Mouse (Mus musculus) adrenal gland, postnatal 36 days (tissue): ENCODE results near the gene Klc1. TPM values are rescaled to one million over a fixed set of nuclear protein-coding genes. Genes with fewer than 3 reads are reported as not detected.
A peak's percentile ranks its signal among the peaks of the same experiment; 100 is the strongest.

ENCODE experiments used
- DNase-seq, 2 experiments: peaks; one replicate each; pipeline ENCODE4 v3.0.0; 2021; ENCODE audit warnings: mixed read lengths in 1 of 2
- total RNA-seq, 2 experiments: library from RNA; stranded (reverse); gene quantifications; 2 replicates each; pipeline ENCODE4 v1.2.3; 2021

The Klc1 gene
- total RNA-seq, 2 experiments from 2014 or later: 94.0 to 130 TPM

DNA sequence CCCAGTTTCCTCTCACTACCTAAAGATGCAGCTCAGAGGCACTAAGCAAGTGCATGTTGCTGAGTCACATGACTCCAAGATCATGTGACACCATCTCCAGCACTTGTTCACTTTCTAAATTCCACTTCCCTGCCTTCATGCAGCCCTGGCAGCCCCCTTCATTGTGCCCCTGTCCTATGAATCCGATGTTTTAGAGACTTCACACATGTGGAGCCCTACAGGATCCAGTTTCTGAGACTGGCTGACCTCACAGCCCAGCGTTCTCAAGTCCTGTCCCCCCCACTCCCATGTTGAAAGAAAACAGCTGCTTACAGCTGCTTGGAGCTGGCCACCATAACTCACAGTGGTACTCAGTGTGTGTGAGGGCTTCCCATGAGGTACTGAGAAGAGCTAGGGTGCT is 15.2 kb upstream of the Klc1 start:
- DNase-seq: no peak

DNA sequence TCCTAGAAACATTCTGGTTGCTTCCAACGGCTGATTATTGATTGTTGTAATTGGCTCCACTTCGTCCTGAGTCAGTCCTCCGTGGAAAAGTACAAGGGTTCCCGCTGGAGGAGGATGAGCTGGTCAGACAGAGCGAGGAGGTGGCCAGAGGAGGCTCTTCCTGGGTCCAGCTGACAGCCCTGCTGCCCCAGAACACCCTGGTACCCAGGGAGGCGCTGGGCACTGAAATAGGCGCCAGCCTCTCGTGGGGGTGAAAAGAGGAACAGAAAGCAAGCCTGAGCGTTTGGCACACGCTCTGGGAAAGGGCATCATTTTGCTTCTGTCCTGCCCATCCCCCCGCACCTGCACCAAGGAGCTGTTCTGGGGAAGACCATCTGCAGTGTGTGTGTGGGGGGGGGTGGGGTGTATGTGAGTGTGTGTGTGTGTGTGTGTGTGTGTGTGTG is 14.6 kb upstream of the Klc1 start:
- peak in 1 of 2 experiments; percentile 44 for DNase-seq

DNA sequence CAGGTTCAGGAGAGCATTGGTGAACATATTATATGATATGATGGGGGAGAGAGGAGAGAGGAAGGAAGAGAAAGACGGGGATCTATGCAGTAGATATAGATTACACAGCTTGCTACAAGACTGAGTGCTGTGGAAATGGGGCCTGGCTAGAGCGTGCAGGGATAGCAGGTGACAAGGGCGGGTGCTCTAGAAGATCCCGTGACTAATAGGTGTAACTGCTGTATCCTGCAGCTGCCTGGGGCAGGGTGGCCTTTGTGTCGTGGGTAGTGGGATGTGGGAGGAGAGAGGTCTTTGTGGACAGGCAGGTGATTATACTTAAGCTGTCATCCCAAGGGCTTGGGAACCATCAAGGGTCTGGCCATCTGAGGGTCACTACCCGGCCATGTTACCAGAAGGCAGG is 13.4 kb upstream of the Klc1 start:
- no peak for DNase-seq

DNA sequence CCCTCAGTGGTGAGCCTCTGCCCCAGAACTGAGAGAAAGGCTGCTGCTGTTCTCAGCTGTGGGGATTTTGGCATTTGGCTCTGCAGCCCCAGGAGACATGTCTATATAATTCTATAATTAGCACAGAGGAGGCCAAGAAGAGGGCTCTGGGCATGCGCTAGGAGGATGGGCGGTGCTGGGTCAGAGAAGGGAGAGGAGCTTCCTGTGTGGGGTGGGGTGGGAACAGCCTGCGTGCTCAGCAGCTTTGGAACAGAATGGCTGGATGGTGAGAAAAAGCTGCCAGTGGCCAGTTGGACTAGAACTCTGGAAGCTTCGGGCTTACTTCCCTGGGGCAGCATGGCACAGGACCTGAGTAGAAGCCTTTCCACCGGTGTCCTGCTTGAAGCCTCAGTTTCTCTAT is 12.6 kb upstream of the Klc1 start:
- peak; percentile 73 to 85 for DNase-seq

DNA sequence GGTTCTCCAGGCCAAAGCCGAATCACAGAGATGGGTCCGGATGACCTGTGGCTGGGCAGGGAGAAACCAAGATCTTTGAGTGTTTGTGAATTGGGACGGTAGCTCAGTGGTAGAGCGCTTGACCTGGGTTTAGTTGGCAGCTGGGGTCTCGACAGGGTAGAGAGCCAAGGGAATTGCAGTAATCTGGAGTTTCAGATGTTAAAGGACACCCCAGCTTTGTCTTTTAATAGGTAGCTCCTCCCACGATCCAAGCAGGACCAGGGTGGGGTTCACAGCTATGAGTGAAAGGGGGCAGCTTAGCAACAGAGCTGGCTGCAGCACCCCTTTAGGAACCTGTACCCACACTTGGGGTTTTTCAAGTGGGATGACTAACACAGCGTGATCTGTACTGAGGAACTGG is 11.2 kb upstream of the Klc1 start:
- no peak for DNase-seq

DNA sequence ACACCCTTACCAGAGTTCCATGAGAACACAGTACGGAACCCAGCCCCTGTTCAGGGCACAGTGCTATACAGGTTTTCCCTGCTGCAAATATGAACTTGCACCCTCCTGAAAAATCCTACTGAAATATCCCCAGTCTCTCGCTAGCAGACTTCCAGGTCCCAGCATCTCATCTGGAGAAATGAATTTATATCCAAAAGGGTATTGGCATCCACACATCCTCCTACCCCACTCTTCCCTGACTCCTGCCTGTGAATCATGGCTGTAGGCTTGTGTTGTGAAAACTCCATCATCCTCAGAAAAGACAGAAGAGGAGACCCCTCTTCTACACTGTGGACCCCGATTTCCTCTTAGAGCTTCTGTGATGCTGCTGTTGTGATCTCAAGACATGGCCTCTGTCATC is 7.9 kb upstream of the Klc1 start:
- DNase-seq: no peak

DNA sequence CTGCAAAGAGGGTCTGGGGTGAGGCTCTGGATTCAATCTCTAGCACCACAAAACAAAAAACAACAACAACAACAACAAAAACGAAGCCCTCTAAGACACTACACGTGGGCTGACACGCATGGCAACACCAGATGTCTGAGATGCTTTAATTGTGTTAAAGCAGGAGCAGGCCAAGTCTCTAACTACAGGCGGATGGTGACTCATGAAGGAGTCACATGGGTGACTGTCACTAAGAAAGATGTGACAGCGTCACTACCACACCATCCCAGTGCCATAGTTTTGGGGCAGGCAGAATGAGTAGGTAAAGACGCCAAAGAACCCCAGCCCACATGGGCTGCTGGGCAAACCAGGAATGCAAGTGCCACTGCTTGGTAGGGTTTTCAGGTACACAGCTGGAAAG is 6.2 kb upstream of the Klc1 start:
- DNase-seq: peak; percentile 48

DNA sequence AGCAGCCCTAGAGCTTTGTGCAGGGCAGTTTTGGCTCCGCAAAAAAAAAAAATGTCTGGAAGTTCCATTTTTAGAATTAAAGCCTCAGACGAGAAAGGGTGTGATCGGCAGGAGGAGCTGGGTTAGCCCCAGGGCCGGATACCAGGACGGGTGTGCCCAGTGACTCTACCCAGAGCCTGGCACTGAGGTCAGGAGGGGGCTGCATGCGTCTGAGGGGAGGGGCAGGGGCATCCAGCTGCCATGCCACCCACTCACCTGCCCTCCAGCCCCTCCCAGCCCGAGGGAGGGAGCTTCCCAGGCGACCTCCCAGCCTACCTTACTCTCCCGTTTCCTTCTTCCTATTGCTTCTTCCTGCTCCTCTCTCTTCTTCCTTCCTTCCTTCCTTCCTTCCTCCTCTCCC is 5.3 kb upstream of the Klc1 start:
- DNase-seq: no peak

DNA sequence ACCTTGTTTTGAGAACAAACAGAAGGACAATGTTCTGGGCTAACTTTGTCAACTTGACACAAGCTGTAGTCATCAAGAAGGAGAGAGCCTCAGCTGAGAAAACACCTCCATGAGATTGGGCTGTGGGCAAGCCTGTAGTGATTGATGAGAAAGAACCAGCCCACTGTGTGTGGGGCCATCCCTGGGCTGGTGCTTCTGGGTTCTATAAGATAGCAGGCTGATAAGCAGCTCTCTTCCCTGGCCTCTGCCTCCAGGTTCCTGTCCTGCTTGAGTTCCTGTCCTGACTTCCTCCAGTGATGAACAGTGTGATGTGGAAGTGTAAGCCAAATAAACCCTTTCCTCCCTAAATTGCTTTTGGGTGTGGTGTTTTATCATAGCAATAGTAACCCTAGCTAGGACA is 3.9 kb upstream of the Klc1 start:
- no peak for DNase-seq

DNA sequence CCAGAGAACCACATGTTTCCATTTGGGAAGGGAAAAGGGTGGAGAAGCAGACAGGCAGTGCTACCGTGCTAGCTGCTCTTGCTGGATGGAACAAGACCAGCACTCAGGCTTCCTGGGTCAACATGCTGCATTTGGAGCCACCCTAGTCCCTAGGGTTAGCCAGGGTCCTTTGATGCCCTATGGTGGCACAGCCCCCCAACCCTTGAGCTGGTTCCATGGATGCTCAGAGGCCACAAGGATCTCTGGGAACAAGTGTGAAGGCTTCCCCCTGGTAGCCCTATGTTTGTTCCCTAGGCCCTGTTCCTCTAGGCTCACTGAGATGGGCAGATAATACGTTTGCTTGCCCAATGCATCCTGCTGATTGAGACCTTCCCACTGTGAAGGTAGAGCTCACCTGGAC is 3.4 kb upstream of the Klc1 start:
- no peak for DNase-seq

DNA sequence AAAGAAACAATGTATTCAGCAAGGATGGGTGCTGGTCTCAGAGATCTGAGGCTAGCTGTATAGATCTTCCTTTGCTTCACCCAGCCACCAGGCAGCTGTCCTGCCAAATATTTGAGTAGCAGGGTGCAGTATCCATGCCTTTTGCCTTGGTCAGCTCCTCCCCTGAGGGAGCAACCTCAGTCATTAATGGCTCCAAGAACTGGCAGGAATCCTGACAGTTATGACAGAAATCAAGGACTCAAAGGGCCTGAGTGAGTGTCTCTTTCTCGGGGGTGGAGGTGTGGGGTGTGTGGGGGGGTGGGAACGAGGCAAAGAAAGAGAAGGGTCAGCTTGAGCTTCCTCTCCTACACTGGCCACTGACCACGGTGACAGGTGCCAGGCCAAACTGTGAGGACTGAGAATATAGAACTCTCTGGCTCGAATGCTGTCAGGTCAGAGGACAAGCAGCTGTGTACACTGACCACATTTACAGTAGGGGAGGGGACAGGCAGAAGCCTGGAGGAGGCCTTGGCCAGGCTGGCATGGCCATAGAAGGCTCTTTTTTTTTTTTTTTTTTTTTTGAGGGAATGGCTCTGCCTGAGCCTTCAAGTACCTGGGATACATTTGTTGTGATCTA is 2.5 kb upstream of the Klc1 start:
- DNase-seq: peak; percentile 46 to 54

DNA sequence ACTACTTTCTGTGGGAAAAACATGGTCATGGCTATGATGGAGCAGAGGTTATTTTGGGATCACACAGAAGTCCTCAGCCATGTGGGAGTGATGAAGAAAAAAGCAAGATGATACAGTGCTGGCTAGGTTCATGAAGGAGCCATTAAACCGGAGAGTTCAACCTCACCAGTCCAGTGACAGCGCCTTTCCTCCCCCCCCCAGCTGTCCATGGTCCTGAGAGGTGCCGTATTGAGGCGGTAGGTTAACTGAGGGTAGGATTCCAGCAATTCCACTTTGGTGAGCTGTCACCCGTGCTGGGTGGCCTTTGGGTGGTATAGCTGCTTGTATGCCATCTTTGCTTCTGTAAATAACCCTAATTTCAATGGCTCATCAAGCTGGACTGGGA is 2.0 kb upstream of the Klc1 start:
- DNase-seq: no peak

DNA sequence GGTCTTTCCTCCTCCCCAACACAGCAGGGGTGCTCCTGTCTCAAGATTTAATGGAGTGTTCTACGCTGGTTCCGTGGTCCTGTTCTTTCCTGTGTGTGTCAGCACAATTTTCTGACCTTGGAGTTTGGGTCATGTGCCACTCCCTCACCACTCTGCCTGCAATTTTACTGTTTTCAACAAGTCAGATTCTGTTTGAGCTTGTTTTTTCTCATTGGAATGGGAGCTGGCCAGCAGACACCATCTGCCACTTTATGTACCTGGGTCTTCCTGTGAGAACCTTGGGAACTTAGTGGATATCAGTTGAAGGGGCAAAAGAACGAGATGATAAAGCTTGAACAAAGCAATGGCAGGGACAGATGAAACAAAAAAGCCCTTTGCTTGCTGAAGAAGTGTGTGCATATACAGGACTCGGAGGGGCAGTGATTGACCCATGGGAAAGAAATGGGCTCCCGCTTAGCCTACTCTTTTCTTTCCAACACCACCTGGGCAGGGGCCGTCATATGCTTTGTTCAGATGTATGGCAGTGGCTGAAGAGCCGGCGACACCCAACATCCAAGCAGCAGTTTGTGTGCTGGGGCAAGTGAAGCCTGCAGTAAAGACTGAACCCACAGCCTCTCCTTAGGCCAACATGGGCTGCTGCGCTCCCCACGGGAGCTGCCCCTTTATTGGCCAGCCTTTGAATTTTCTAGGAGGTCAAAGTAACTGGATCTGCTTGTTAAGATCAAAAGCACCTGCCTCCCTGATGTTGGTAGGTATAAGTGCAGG is 906 bp upstream of the Klc1 start:
- DNase-seq: peak in 1 of 2 experiments; percentile 26

DNA sequence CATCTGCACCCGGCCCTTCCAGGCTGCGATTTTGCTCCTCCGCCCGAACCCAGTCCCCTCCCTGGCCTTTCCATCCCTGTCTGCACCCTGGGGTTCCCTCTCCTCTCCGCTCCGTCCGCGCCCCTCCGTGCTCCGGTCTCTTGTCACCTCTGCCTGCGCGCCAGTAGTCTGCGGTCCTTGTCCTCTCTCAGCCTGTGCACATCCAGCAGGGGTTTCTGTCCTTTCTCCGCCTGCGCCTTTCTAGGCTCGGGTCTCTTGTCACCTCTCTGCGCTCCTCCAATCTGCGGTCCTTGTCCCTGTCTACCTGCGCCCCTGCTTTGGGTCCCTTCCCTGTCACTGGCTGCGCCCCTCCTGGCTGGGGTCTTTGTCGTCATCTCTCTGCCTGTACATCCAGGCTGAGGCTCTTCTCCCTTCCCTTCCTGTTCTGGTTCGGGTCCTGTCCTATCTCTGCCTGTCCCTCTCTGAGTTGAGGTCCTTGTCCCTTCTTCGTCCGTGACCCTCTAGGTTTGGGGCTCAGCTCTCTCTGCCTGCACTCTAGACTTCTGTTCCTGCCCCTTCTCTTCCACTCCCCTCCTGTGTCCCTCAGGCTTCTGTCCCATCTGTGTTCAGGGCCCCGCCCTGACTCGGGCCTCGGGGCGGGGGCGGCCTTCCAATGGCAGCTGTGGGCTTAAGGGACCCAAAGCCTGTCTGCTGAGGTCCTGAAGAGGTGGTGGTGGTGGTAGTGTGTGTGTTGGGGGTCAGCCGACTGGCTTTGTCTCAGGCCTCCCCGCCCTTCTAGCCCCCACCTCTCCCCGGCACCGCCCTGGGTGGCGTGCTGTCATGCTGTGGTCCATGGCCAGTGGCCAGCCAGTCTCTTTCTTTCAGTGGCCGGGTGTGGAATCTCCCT is 770 bp downstream of the Klc1 start:
- DNase-seq: peak; percentile 77 to 78

DNA sequence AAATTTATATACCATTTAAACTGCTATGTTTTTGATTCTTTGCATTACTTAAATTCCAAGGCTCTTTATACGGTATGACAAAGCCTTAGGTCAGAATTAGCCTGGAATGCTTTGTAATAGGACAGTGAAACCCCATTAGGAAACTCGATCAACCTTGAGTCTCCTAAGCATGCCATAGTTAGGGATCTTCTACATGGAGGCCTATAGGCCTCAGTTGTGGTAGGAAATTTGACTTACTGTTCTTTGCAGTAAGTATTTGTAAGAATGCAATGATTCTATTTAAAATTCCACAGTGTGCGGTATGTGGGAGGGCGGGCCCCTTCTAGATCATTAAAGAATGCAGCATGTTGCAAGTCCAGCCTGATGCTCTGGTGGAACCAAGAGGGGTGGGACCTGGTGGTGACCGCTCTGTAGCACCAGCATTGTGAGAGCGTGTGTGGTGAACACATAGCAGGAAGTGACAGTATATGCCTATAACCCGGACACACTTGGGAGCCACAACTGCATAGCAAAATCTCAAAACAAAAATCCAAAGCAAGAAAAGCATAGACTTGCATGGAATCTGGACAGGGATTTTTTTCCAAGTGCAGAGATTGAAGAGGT is 1.8 kb downstream of the Klc1 start:
- no peak for DNase-seq

DNA sequence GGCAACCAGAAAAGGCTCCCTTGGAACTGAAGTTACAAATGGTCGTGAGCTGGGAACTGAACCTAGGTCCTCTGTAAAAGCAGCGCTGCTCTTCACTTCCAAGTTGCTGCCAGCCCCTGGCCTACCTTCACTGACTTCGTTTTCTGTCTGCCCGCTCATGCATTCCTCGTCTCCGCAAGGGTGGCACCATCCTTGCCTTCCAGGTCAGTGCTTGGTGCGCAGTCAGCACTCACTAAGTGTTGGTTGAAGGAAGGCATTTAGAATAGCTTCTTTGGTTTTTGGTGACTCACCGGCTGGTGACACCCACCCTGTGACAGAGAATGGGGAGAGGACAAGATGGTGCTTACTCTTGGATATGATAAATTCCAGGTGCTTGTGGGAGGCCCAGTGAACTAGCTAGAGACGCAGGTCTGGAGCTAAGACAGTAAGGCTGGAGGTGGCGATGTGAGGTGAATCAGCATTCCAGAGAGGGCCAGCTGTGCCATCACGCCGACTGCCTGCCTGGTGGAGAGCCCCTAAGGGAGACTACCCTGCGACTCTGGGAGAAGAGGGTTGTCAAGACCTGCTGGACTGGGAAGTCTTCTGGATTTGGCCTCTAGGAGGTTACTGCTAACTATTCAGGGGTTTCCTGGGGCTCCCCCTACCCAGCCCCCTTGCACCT is 4.1 kb downstream of the Klc1 start:
- DNase-seq: no peak

DNA sequence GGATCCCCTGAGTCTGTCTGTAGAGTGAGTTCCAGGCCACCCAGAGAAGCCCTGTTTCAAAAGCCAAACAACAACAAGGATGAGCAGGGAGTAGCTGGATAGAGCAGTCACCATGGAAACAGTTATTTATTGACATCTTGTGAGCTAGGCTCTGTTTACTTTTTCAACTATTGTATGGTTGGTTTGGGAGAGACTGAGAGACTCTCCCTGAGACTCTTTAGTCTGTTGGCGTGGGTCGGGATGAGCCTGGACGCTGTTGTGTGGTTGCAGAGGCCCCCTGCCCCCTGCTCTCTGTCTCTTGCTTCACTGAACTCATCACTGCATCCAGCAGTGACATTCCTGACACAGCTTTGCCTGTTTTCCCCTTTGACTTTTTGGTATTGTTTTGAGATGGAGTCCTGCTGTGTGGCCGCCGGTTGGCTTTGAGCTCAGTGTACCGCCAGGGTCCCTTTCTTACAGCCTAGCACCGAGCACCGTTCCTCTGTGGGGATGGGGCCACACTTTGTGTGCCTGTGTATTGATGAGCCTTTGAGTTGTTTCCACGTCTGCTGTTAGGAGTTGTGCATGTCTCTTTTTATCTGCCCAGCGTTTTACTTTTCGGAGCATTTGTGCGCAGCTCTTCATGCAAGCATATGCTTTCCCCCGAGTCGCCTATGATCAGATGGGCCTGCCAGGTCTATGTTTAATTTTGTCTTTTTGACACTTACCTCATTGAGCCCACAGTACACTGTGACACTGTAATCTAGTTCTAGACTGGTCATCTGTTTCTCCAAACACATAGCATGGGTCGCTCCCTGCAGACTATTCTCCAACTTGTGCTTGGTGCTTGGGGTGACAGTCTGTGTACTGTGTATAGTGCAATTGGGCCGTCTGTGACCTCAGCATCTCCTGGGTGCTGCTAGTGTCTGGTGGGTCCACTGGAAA is 7.9 kb downstream of the Klc1 start:
- no peak for DNase-seq

DNA sequence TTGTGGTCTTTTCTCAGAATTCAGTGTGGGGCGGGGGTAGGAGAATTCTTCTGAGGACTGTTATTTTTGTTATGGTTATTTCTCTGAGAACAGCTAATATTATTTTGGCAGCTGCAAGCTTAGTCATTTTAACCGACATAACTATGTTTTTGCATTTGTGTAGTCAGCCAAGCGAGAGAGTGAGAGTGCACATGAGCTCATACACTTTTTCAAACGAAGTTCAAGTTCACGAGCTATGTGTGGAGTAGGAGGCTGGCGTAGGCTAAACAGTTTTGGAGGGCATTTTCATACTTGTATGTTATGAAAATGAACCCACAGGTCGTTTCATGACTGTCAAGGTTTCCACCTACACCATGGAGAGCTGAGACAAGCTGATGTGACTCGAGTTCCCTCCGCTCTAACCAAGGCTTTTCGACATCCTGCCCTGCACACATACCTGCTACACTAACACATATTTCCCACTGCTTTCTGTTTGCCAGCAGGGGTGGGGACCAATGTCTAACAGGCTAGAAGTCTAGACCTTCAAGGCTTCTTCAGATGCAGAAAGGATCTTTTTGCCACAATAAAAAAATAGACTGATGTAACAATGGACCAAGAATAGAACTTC is 9.8 kb downstream of the Klc1 start:
- no peak for DNase-seq

DNA sequence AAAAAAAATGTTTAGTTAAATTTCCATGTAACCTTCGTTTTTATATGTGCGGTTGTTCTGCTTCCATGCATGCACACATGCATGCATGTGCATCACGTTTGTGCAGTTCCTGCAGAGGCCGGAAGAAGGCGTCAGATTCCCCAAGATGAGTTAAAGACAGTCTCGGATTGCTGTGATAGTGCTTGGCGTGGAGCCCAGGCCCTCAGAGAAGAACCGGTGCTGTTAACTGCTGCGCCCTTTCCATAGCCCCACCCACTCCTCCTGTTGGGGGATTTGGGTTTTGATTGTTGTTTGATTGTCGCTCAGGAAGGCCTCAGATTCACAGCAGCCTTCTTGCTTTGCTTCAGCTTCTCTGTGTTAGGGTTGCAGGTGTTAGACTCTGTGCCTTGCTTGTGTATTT is 10.7 kb downstream of the Klc1 start:
- DNase-seq: peak; percentile 47 to 69

DNA sequence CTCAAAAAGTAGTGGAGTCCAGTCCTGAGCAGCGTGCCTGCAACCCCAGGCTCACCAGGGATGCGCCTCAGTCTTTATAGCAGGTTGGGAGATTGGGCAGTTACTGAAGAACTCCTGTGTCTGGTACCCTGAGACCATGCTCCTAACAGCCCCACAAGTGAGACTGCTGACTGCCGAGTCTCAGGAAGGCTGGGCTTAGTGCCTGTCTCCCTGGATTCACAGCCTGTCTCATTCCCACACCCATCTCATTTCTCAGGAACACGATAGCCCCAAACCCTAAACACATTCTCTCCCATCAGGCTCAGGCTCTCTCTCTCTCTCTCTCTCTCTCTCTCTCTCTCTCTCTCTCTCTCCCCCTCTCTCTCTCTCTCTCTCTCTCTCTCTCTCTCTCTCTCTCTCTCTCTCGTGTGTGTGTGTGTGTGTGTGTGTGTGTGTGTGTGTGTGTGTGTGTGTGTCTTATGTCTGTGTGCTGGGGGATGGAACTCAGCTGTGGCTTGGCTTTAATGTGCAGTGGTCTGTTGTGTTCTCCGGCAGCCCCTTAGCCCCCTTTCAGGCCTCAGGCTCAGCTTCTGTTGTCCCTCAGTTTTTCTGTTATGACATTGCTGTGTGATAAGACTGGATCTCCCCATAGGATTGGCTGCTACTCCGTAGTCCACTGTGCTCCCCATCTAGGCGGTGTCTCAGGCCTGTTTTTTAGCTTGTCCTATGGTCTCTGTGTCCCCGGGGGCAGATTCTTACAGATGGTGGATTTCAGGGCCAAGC is 11.3 kb downstream of the Klc1 start:
- no peak for DNase-seq
